Mouse (Mus musculus) activated CD4-positive, CD25-positive, alpha-beta regulatory T cell, adult 9 weeks (primary cell): ENCODE measurements around the gene Mpc1. TPM values are rescaled to one million over a fixed set of nuclear protein-coding genes. Genes with fewer than 3 reads are reported as not detected.

Experiments used
- polyA plus RNA-seq: library from polyadenylated mRNA; unstranded; fragments of 100-300 nt; shearing (Covaris generic); gene quantifications from one replicate; pipeline ENCODE4 v1.2.1, GENCODE M21; 2017

The Mpc1 gene
- 160 TPM for polyA plus RNA-seq

GRCm38 (mm10) chr17:8282821-8283525 lies at the start of gene Mpc1:
Gene Mpc1 (plus strand): TSS chr17:8282904.

GRCm38 (mm10) chr17:8235743-8236142 lies 47.0 kb upstream of the Mpc1 start, which contains the start of gene Ccr6:
Gene Ccr6 (plus strand): TSS chr17:8236043.

GRCm38 (mm10) chr17:8310838-8311614 lies 28.3 kb downstream of the Mpc1 start, which contains the start of gene Sft2d1:
Gene Sft2d1 (plus strand): TSS chr17:8311102.

GRCm38 (mm10) chr17:8337159-8337558 lies 54.5 kb downstream of the Mpc1 start, which contains the start of gene Prr18:
Gene Prr18 (plus strand): TSS chr17:8337459.

Other genes with a start within 250 kb of the Mpc1 start
- gene Gm49673, start 135.1 kb upstream of the Mpc1 start, polyA plus RNA-seq = not detected
- 30.3 TPM for gene Rnaset2a, start 134.8 kb upstream of the Mpc1 start, polyA plus RNA-seq
- 27.2 TPM for gene Fgfr1op, start 117.4 kb upstream of the Mpc1 start, polyA plus RNA-seq
- 61.1 TPM for gene Ccr6, start 46.9 kb upstream of the Mpc1 start, polyA plus RNA-seq
- gene Sft2d1, start 28.2 kb downstream of the Mpc1 start, polyA plus RNA-seq = 218 TPM
- not detected for gene Prr18, start 54.6 kb downstream of the Mpc1 start, polyA plus RNA-seq
- not detected for gene T2, start 73.1 kb downstream of the Mpc1 start, polyA plus RNA-seq
- gene T, start 151.5 kb downstream of the Mpc1 start, polyA plus RNA-seq = not detected
- gene Pde10a, start 242.5 kb downstream of the Mpc1 start, polyA plus RNA-seq = not detected